Mouse (Mus musculus) cerebellum, adult 18-20 months (tissue): ENCODE data around the gene Ssxb5.
"Not testable (repeated sequence)": the region's sequence is repeated elsewhere in the genome, so short reads cannot be mapped to it uniquely, and the experiment has no call there.

ENCODE experiments used
- DNase-seq, 2 experiments: peaks; one replicate each; pipeline ENCODE4 v3.0.0; 2021

The Ssxb5 gene

GRCm38 (mm10) chrX:8803391-8803790, at the start of gene Ssxb5:
Ssxb5 (plus strand) TSS chrX:8803691.
- not testable (repeated sequence) for DNase-seq

- DNase-seq: peak; percentile 51 to 54
Observed at GRCm38 (mm10) chrX:8832043-8832442, 28.6 kb downstream of the Ssxb5 start.

GRCm38 (mm10) chrX:8843694-8844093, 40.2 kb downstream of the Ssxb5 start, which contains the start of gene Gm6592:
Gm6592 (plus strand) TSS chrX:8843994.
- no peak for DNase-seq

GRCm38 (mm10) chrX:8852486-8852885, 49.0 kb downstream of the Ssxb5 start:
- no peak for DNase-seq
